Mouse (Mus musculus) urinary bladder, adult 2 months (tissue): ENCODE results near the gene Csta1. TPM values are rescaled to one million over a fixed set of nuclear protein-coding genes. Genes with fewer than 3 reads are reported as not detected.

Experiments
- DNase-seq: peaks from one replicate; pipeline ENCODE4 v3.0.0; 2022; ENCODE audit warnings: low spot score
- polyA plus RNA-seq: library from polyadenylated mRNA; depleted of rRNA; stranded (reverse); fragments of >200 nt; gene quantifications from 2 replicates; pipeline ENCODE4 v1.2.3, GENCODE M21; 2012; rRNA removed

Gene Csta1
- polyA plus RNA-seq, 1 experiment, result 0.03 TPM

DNA sequence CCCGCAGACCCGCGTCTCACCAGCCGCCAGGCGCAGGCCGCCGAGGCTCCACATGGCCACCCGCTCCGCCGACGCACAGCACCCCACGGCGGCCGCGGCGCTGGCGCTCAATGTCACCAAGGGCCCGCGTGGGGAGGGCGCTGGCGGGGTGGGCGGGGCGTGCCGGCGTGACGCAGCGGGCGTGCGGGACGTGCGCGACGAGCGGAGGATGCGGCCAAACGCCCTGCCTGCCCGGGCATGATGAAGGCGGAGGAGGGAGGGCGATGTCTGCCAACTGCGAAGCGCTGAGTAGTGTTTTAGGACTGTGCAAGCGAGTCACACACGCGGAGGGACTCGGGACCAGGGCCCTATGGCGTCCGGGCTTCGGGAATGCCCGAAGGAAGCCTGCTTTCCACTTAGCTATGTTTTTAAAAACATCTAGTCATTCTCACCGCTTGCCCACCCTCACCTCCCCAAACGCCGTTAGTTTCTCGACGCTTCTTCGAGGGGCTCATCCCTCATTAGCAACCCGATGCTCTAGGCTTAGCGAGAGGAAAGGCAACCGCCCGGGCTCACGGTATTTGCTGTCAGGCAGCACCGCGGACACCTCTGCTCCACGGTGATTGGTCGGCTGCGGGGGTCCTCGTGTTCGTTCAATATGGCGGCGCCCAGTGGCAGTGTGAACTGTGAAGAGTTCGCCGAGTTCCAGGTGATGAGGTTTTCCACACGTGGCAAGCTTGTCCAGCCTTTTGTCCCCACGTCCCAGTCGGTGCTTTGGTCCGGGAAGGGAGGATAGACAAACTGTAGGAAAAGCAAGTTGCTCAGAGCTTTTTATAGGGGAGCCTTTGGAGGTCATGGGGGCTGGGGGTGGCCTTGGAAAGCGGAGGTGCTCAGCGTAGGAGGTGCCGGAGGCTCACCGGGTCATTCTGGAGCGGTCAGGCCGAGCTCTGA lies 59.3 kb downstream of the Csta1 start, which contains the start of the genes Fam162a and Ccdc58:
TSS of gene Fam162a (minus strand) at position 145 of the 930 bp plus-strand sequence.
TSS of gene Ccdc58 (plus strand) at position 236 of the 930 bp plus-strand sequence.
- DNase-seq, result peak; percentile 87

DNA sequence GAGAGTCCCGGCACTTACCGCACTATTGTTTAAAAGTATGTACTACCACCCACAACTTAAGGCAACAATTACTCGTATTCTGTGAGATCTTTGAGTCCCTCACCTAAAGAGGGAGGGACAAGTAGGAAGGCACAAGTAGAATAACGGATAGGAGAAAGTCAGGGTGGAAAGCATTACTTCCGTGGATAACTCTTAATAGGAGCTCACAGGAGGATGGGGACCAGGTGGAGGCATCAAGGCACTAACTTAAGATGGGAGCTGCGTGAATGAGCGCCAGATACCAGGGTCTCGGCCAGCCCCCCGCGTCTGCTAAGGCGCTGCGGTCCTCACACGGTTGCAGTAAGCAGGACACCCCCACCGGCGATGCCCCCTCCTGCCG lies 60.0 kb downstream of the Csta1 start:
- no peak for DNase-seq

Other genes starting within 250 kb of the Csta1 start
- gene Parp9, start 192.8 kb downstream of the Csta1 start, polyA plus RNA-seq, result 20.3 and 25.3 TPM in 2 replicates
- gene Dtx3l, start 192.1 kb downstream of the Csta1 start, polyA plus RNA-seq, result 13.2 and 18.3 TPM in 2 replicates
- gene Kpna1, start 152.5 kb downstream of the Csta1 start, polyA plus RNA-seq, result 18.0 and 21.2 TPM in 2 replicates
- 6.3 and 6.6 TPM in 2 replicates for gene Wdr5b, start 90.1 kb downstream of the Csta1 start, polyA plus RNA-seq
- 192 and 236 TPM in 2 replicates for gene Fam162a, start 59.6 kb downstream of the Csta1 start, polyA plus RNA-seq
- gene Ccdc58, start 59.6 kb downstream of the Csta1 start, polyA plus RNA-seq, result 30.9 and 44.8 TPM in 2 replicates
- gene Stfa2l1, start 25.6 kb upstream of the Csta1 start, polyA plus RNA-seq, result not detected in 2 replicates
- gene Gm5483, start 53.0 kb upstream of the Csta1 start, polyA plus RNA-seq, result not detected in 2 replicates
- gene Gm5416, start 79.2 kb upstream of the Csta1 start, polyA plus RNA-seq, result not detected in 2 replicates
- gene 2010005H15Rik, start 90.2 kb upstream of the Csta1 start, polyA plus RNA-seq, result 0.15 TPM in 1 of 2 replicates, not detected in the other
- not detected in 2 replicates for gene Stfa1, start 145.7 kb upstream of the Csta1 start, polyA plus RNA-seq
- gene BC117090, start 203.1 kb upstream of the Csta1 start, polyA plus RNA-seq, result not detected in 2 replicates
- gene BC100530, start 236.5 kb upstream of the Csta1 start, polyA plus RNA-seq, result not detected in 2 replicates